Mouse (Mus musculus): ENCODE results near the gene Rab26. TPM values are rescaled to one million over a fixed set of nuclear protein-coding genes. Genes with fewer than 3 reads are reported as not detected.

The Rab26 gene
- polyA plus RNA-seq, 1 experiment from 2014 or later: 6.6 TPM

DNA sequence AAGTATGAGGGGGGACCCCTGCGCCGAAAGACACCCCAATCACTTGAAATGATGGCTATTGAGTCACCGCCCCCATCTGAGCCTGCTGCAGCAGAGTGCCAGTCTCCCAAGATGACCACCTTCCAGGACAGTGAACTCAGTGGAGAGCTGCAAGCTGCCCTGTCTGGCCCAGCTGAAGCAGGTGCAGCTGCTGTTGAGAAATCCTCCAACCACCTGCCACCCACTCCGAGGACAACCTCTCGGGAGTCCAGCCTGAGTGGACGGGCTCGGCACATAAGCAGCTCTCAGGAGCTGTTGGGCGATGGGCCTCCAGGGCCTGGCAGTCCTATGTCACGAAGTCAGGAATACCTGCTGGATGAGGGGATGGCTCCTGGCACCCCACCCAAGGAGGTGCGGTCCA lies 29.9 kb downstream of the Rab26 start:
- H3K4me1 ChIP-seq: no peaks in the 10 kb centered on the region
- H3K9ac ChIP-seq (replicated peaks): no peak overlapping the region
- 86% methylated on average over 10 of the region's 10 CpGs for WGBS
- H3K4me3 ChIP-seq: no peak overlapping the region
- H3K27me3 ChIP-seq: no peaks in the 10 kb centered on the region
- no peaks in the 10 kb centered on the region for H3K9me3 ChIP-seq
- ATAC-seq (replicated peaks): no peak
- H3K27ac ChIP-seq (replicated peaks): no peak overlapping the region
- H3K4me2 ChIP-seq (replicated peaks): no peak overlapping the region
- H3K36me3 ChIP-seq: peaks cover 79% of the 10 kb centered on the region

- 34% methylated on average over 11 of the region's 11 CpGs for WGBS
- no peak overlapping the region for H3K9ac ChIP-seq (replicated peaks)
- no peaks in the 10 kb centered on the region for H3K9me3 ChIP-seq
- H3K36me3 ChIP-seq: peaks cover 79% of the 10 kb centered on the region
- H3K27ac ChIP-seq (replicated peaks): no peak overlapping the region
- ATAC-seq (replicated peaks): no peak
- no peak overlapping the region for H3K4me3 ChIP-seq
- H3K4me2 ChIP-seq (replicated peaks): no peak overlapping the region
- H3K27me3 ChIP-seq: no peaks in the 10 kb centered on the region
- H3K4me1 ChIP-seq: no peaks in the 10 kb centered on the region
These were observed 31.8 kb downstream of the Rab26 start for GRCm38 (mm10) chr17:24502208-24502607.

GRCm38 (mm10) chr17:24496026-24496425 lies 38.0 kb downstream of the Rab26 start:
- 0 out of 2 replicates have a peak overlapping the region, but pooled peaks have one; percentile 14 for H3K27ac ChIP-seq (replicated peaks)
- no peaks in the 10 kb centered on the region for H3K9me3 ChIP-seq
- peaks cover 43% of the 10 kb centered on the region for H3K36me3 ChIP-seq
- H3K4me2 ChIP-seq (replicated peaks): no peak overlapping the region
- H3K9ac ChIP-seq (replicated peaks): no peak overlapping the region
- 0 out of 2 replicates have a peak, but pooled peaks cover 8% of the 10 kb centered on the region for H3K4me1 ChIP-seq
- no peak for ATAC-seq (replicated peaks)
- 79% methylated on average over 1 of the region's 1 CpGs for WGBS
- H3K4me3 ChIP-seq: no peak overlapping the region
- no peaks in the 10 kb centered on the region for H3K27me3 ChIP-seq

- H3K9me3 ChIP-seq: no peaks in the 10 kb centered on the region
- peaks cover 37% of the 10 kb centered on the region for H3K36me3 ChIP-seq
- H3K4me2 ChIP-seq (replicated peaks): no peak overlapping the region
- no peak overlapping the region for H3K9ac ChIP-seq (replicated peaks)
- no peak; the same call in 1 of the 2 replicates for ATAC-seq (replicated peaks)
- no peak overlapping the region for H3K4me3 ChIP-seq
- 0 out of 2 replicates have a peak overlapping the region, but pooled peaks have one; percentile 14 for H3K27ac ChIP-seq (replicated peaks)
- peaks cover 14% of the 10 kb centered on the region for H3K4me1 ChIP-seq
- WGBS: 75% methylated on average over 3 of the region's 3 CpGs
- H3K27me3 ChIP-seq: no peaks in the 10 kb centered on the region
These were observed 38.6 kb downstream of the Rab26 start for GRCm38 (mm10) chr17:24495443-24495842.

DNA sequence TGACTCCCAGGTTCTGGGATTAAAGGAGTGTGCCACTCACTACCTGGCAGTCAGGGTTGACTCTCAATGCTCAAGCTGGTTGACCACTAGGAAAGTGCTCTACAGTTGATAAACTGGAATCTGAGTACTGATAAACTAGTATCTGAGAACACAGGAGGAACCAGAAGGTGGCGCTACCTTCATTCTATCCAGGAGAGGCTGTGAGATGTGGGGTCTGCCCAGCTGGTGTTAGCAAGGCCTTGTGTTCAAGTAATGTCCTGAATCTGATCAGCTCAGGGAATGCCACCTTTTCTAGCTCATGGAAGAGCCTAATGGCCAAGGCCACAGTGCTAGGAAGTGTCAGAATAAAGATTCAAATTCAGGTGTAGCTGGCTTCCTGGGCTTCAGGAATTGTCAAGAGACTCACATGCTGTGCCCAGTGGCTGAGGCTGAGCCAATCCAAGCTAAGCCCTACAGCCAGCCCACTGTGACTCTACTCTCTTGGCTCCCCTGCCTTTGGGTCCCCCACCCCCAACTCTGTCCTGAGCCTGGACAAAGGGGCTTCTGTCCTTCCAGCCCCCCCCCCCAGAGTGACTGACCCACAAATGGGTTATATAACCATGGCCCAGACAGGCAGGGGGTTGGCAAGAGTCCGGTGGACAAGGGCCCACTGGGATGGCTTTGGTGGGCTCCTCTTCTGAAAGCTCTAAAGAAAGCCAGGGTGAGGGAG lies 39.2 kb downstream of the Rab26 start:
- no peak overlapping the region for H3K4me2 ChIP-seq (replicated peaks)
- ATAC-seq (replicated peaks): no peak
- peaks cover 21% of the 10 kb centered on the region for H3K4me1 ChIP-seq
- peaks cover 33% of the 10 kb centered on the region for H3K36me3 ChIP-seq
- H3K27me3 ChIP-seq: no peaks in the 10 kb centered on the region
- H3K4me3 ChIP-seq: no peak overlapping the region
- 35% methylated on average over 2 of the region's 2 CpGs for WGBS
- H3K27ac ChIP-seq (replicated peaks): no peak overlapping the region; the same call in 1 of the 2 replicates
- no peaks in the 10 kb centered on the region for H3K9me3 ChIP-seq
- H3K9ac ChIP-seq (replicated peaks): no peak overlapping the region

GRCm38 (mm10) chr17:24490399-24490798 lies 43.6 kb downstream of the Rab26 start:
- 57% methylated on average over 4 of the region's 4 CpGs for WGBS
- H3K9me3 ChIP-seq: no peaks in the 10 kb centered on the region
- ATAC-seq (replicated peaks): no peak
- peak overlapping the region; percentile 91 for H3K27ac ChIP-seq (replicated peaks)
- peak overlapping the region; percentile 69; the same call in 1 of the 2 replicates for H3K4me2 ChIP-seq (replicated peaks)
- H3K4me3 ChIP-seq: peak overlapping the region; percentile 79
- no peaks in the 10 kb centered on the region for H3K27me3 ChIP-seq
- no peak overlapping the region for H3K9ac ChIP-seq (replicated peaks)
- H3K4me1 ChIP-seq: peaks cover 39% of the 10 kb centered on the region
- H3K36me3 ChIP-seq: no peaks in the 10 kb centered on the region

GRCm38 (mm10) chr17:24489265-24490030 lies 44.6 kb downstream of the Rab26 start:
- no peaks in the 10 kb centered on the region for H3K9me3 ChIP-seq
- H3K36me3 ChIP-seq: no peaks in the 10 kb centered on the region
- no peaks in the 10 kb centered on the region for H3K27me3 ChIP-seq
- H3K27ac ChIP-seq (replicated peaks): peak overlapping the region; percentile 91
- peak; percentile 29 for ATAC-seq (replicated peaks)
- 17% methylated on average over 19 of the region's 19 CpGs for WGBS
- peaks cover 37% of the 10 kb centered on the region for H3K4me1 ChIP-seq
- peak overlapping the region; percentile 93 for H3K9ac ChIP-seq (replicated peaks)
- peak overlapping the region; percentile 69 for H3K4me2 ChIP-seq (replicated peaks)
- peak overlapping the region; percentile 79 for H3K4me3 ChIP-seq

DNA sequence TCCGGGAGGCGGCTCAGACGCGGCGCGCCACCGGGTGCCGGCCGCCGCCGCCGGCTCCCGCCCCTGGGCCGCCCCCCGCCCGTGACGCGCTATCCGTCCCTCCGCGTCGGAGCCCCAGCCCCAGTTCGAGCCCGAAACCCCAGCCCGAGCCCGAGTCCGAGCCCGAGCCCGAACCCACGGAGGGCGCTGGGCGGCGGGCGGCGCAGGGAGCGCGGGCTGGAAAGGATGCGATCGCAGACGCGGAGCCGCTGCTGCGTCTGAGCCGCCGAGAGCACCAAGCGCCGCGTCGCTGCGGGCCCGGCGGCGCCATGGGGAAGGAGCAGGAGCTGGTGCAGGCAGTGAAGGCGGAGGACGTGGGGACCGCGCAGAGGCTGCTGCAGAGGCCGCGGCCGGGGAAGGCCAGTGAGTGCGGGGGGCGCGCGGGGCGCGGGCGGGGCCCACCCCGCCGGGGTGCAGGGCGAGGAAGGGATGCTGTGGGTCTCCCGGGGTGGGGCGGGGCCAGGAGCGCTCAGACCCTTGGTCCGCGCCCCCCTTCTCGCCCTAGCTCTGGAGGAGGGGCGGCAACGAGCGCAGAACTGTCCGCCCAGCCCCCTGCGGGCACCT lies 45.2 kb downstream of the Rab26 start:
- 0% methylated on average over 38 of the region's 81 CpGs for WGBS
- Histone ChIP-seq H3K36me3 (no peaks in the 10 kb centered on the region), H3K9me3 (no peaks in the 10 kb centered on the region), H3K9ac (replicated peaks) (peak overlapping the region; percentile 93), H3K27me3 (no peaks in the 10 kb centered on the region), H3K4me1 (peaks cover 37% of the 10 kb centered on the region), H3K27ac (replicated peaks) (peak overlapping the region; percentile 91), H3K4me2 (replicated peaks) (peak overlapping the region; percentile 69), H3K4me3 (peak overlapping the region; percentile 79)
- ATAC-seq (replicated peaks): peak; percentile 67

DNA sequence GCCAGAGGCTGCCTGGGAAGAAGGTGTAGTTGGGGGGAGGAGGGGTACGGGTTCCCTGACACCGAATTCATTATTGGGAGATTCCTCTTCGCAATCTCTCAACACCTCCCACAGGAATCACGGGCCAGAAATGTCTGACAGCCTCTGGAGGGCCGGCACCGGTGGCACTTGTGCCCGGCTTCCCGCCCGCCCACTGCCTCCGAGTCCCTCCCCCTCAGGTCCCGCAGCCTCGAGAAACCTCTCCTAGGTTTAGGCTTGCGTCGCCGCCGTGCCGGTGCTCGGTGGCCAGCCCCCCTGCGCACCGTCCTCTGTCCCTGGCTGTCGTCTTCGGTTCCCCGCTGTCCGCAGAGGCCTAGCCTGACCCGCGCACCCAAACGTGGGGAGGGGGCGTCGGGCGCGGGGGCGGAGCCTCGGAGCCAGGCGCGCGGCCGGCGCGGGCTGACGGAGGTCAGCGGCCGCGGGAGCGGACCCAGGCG lies 45.8 kb downstream of the Rab26 start, which contains the start of gene Caskin1:
Caskin1 (plus strand) TSS at position 416 of the 476 bp plus-strand sequence.
- under 1% methylated on average over 43 of the region's 45 CpGs for WGBS

GRCm38 (mm10) chr17:24485090-24485860 lies 48.7 kb downstream of the Rab26 start:
- WGBS: 46% methylated on average over 11 of the region's 11 CpGs
- H3K27me3 ChIP-seq: no peaks in the 10 kb centered on the region

More for the DNA sequence above, 45.8 kb downstream of the Rab26 start, which contains the start of gene Caskin1:
- Histone ChIP-seq H3K4me3 (peak within 1 kb of the TSS; percentile 79), H3K4me2 (replicated peaks) (peak within 1 kb of the TSS; percentile 69), H3K27me3 (no peaks in the 10 kb centered on the region), H3K9me3 (no peaks in the 10 kb centered on the region), H3K27ac (replicated peaks) (peak within 1 kb of the TSS; percentile 91), H3K36me3 (no peaks in the 10 kb centered on the region), H3K4me1 (peaks cover 37% of the 10 kb centered on the region), H3K9ac (replicated peaks) (peak within 1 kb of the TSS; percentile 93)
- ATAC-seq (replicated peaks): peak; percentile 73

DNA sequence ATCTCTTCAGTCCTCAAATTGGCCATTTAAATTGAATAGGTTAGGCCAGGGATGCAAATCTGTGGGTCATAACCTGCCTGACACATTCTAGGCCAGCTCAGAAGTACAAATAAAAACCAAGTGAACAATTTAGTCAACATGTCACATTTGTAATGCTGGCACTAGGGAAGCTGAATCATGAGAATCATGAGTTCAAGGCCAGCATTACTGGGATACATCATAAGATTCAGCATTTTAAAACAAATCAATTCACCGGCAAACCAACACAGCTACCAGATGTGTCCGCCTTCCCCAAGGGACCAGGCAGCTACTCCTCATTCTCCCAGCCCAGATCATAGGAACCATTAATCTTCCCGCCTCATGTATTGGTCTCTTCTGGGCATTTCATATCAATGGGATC lies 50.5 kb downstream of the Rab26 start:
- no peak overlapping the region for H3K4me2 ChIP-seq (replicated peaks)
- 94% methylated on average over 3 of the region's 3 CpGs for WGBS
- H3K9me3 ChIP-seq: no peaks in the 10 kb centered on the region
- H3K9ac ChIP-seq (replicated peaks): no peak overlapping the region
- H3K36me3 ChIP-seq: no peaks in the 10 kb centered on the region
- no peak overlapping the region for H3K27ac ChIP-seq (replicated peaks)
- H3K4me3 ChIP-seq: no peak overlapping the region
- ATAC-seq (replicated peaks): no peak
- peaks cover 19% of the 10 kb centered on the region for H3K4me1 ChIP-seq
- H3K27me3 ChIP-seq: no peaks in the 10 kb centered on the region

More at GRCm38 (mm10) chr17:24485090-24485860, 48.7 kb downstream of the Rab26 start:
- H3K4me3 ChIP-seq: no peak overlapping the region
- no peak overlapping the region for H3K4me2 ChIP-seq (replicated peaks)
- peaks cover 29% of the 10 kb centered on the region for H3K4me1 ChIP-seq
- H3K36me3 ChIP-seq: no peaks in the 10 kb centered on the region
- 0 out of 2 replicates have a peak overlapping the region, but pooled peaks have one; percentile 8 for H3K9ac ChIP-seq (replicated peaks)
- H3K9me3 ChIP-seq: no peaks in the 10 kb centered on the region
- H3K27ac ChIP-seq (replicated peaks): peak overlapping the region; percentile 62
- no peak for ATAC-seq (replicated peaks)

Data from forebrain, embryonic 15.5 days (tissue).